Mouse (Mus musculus) heart, embryonic 12.5 days (tissue): ENCODE results near the gene Sik3. TPM values are rescaled to one million over a fixed set of nuclear protein-coding genes. Genes with fewer than 3 reads are reported as not detected.

Experiments used
- ATAC-seq: fragments of 200-750 bp; cut with Nextera tagmentation; 2 replicates; pipeline ENCODE4 v1.8.0; 2017; ENCODE audit warnings: moderate TSS enrichment, moderate library complexity; ENCODE audit not compliant: insufficient number of reproducible peaks, low FRiP score
- H3K27ac ChIP-seq: fragments of 300-500 bp; sonication (generic); 2 replicates; pipeline ENCODE4 v1.5.1; 2016; ENCODE audit warnings: mild to moderate bottlenecking, moderate library complexity; ENCODE audit not compliant: poor library complexity, severe bottlenecking
- H3K27me3 ChIP-seq: fragments of 300-500 bp; sonication (generic); replicated peaks from 2 replicates; pipeline ENCODE4 v1.6.1; 2016; ENCODE audit warnings: mild to moderate bottlenecking, moderate library complexity
- H3K36me3 ChIP-seq: fragments of 300-500 bp; sonication (generic); 2 replicates; pipeline ENCODE4 v1.6.1; 2016; ENCODE audit warnings: mild to moderate bottlenecking, moderate library complexity
- H3K4me1 ChIP-seq: fragments of 300-500 bp; sonication (generic); replicated peaks from 2 replicates; pipeline ENCODE4 v1.6.1; 2016; ENCODE audit warnings: mild to moderate bottlenecking
- H3K4me2 ChIP-seq: fragments of 300-500 bp; sonication (generic); 2 replicates; pipeline ENCODE4 v1.6.1; 2016; ENCODE audit warnings: mild to moderate bottlenecking, moderate library complexity
- H3K4me3 ChIP-seq: fragments of 300-500 bp; sonication (generic); 2 replicates; pipeline ENCODE4 v1.5.1; 2016; ENCODE audit warnings: mild to moderate bottlenecking
- H3K9ac ChIP-seq: fragments of 300-500 bp; sonication (generic); 2 replicates; pipeline ENCODE4 v1.6.1; 2016; ENCODE audit warnings: mild to moderate bottlenecking, moderate library complexity
- H3K9me3 ChIP-seq: fragments of 300-500 bp; sonication (generic); replicated peaks from 2 replicates; pipeline ENCODE4 v1.6.1; 2016; ENCODE audit warnings: mild to moderate bottlenecking, moderate library complexity
- WGBS: fragments of 180-500 bp; shearing (Covaris S2); methylation state at CpG from one replicate; pipeline ENCODE4 v1.1.7; 2016; 5-methylcytosine and 5-hydroxymethylcytosine counted together
- polyA plus RNA-seq: library from polyadenylated mRNA; unstranded; fragments of >200 nt; fragmentation: Nextera tagmentation; extraction: Ambion mirVana; gene quantifications from 2 replicates; pipeline ENCODE4 v1.2.1, GENCODE M21; 2016

Sik3 gene
- polyA plus RNA-seq, 1 experiment from 2014 or later = 13.9 TPM

DNA sequence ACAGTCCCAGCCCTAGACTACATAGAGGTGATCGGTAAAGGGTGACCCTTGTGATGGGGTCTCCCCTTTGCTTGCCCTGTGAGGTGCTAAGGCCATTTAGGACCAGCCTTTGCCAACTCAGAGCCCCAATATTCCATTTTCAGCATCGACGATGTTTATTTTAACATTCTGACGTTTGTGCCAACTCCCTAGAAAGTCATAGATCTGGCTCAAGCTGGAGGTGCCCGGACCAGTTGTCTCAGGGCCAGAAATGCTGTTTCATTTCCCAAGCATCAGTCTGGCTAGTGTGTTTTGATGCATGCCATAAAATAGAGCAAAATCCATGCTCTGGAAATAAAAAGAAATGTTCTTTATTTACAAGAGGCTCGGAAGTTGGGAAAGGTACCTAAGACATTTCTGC, 5.7 kb downstream of the Sik3 start:
- H3K36me3 ChIP-seq = peaks cover 15% of the 10 kb centered on the region
- H3K4me3 ChIP-seq = no peak overlapping the region
- H3K4me2 ChIP-seq = no peak overlapping the region
- H3K9me3 ChIP-seq = no peaks in the 10 kb centered on the region
- H3K27me3 ChIP-seq = no peaks in the 10 kb centered on the region
- no peak overlapping the region for H3K9ac ChIP-seq
- ATAC-seq = no peak
- 86% methylated on average over 6 of the region's 6 CpGs for WGBS
- peaks cover 46% of the 10 kb centered on the region for H3K4me1 ChIP-seq
- H3K27ac ChIP-seq = no peak overlapping the region

DNA sequence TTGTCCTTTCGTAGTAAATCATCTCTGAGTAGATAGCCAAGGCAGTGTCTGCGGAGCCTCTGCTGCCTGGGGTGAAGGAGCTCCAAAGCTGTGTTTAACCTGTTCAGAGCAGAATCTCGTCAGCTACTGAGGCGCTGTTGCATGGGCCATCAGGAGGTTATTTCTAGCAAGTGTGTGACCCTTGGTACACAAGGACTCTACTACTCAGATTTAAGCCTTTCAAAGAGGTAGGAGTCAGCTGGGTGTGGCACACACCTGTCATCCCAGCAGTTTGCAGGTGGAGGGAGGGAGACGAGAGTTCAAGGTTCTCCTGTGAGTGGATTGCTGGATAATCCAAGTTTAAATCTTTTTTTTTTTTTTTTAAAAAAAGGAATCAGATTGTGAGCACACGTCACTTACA, 7.4 kb downstream of the Sik3 start:
- no peak overlapping the region for H3K4me2 ChIP-seq
- ATAC-seq = no peak
- 74% methylated on average over 6 of the region's 6 CpGs for WGBS
- H3K4me1 ChIP-seq = peaks cover 31% of the 10 kb centered on the region
- no peak overlapping the region for H3K4me3 ChIP-seq
- H3K9ac ChIP-seq = no peak overlapping the region
- H3K27me3 ChIP-seq = no peaks in the 10 kb centered on the region
- H3K9me3 ChIP-seq = no peaks in the 10 kb centered on the region
- H3K36me3 ChIP-seq = peaks cover 15% of the 10 kb centered on the region
- H3K27ac ChIP-seq = no peak overlapping the region

DNA sequence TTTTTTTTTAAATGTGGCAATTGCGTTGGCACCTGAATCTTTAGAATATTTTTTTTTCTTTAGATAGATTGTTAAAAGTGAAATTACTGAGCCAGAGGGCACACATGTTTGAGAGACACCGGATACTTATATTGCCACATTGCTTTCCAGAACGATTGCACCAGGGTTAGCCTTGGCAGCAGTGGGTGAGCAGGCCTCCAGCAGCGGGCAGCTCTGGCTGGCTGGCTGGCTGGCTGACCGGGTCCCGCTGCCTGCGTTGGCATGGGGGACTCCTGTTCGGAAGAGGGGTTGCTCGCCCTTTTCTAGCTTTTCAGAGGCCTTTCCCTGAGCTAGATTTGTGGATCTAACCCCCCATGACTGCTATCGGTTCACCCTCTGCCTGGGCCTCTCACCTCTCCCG, 11.0 kb downstream of the Sik3 start:
- no peak overlapping the region for H3K4me3 ChIP-seq
- H3K9ac ChIP-seq = no peak overlapping the region
- no peaks in the 10 kb centered on the region for H3K27me3 ChIP-seq
- no peak overlapping the region for H3K4me2 ChIP-seq
- 92% methylated on average over 11 of the region's 11 CpGs for WGBS
- no peak overlapping the region for H3K27ac ChIP-seq
- no peaks in the 10 kb centered on the region for H3K9me3 ChIP-seq
- peaks cover 16% of the 10 kb centered on the region; the same call in 1 of the 2 replicates for H3K4me1 ChIP-seq
- ATAC-seq = no peak
- peaks cover 11% of the 10 kb centered on the region for H3K36me3 ChIP-seq

DNA sequence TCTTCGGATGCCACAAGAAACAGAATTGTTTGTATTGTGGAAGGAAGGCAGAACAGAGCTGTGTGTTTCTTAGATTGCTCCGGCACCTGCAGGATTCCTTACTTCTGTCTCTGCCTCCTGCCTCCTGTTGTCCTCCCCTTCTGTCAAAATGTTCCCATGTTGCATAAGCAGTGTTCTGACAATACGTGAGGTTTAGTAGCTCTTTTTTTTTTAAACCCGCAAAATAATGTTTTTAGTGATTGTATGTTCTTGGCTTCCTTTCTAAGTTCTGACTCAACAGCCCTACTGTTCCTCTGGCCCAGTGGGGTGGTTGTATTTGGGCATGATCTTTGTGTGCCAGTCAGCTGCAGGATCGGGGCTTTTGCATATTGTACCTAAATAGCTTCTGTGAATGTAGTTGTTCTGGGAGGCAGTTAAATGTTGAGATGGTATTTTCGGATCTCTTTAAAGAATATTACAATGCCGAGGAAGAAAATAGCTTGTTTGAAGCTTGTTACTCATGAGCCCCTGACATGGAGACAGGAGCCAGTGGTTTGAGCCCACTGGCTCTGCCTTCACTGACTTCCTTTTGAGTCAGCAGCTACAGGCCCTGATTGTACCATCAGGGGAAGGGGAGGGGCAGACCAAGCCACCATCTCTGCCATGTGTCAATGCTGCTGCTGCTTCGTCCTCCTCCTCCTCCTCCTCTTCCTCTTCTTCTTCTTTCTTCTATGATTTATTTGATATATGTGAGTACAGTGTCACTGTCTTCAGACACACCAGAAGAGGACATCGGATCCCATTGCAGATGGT, 13.6 kb downstream of the Sik3 start:
- no peaks in the 10 kb centered on the region for H3K27me3 ChIP-seq
- no peak overlapping the region for H3K9ac ChIP-seq
- no peak overlapping the region for H3K4me2 ChIP-seq
- no peak overlapping the region for H3K4me3 ChIP-seq
- H3K4me1 ChIP-seq = peaks cover 21% of the 10 kb centered on the region
- 90% methylated on average over 9 of the region's 9 CpGs for whole genome bisulfite sequencing
- no peak for ATAC-seq
- no peaks in the 10 kb centered on the region for H3K9me3 ChIP-seq
- no peak overlapping the region for H3K27ac ChIP-seq
- no peaks in the 10 kb centered on the region; the same call in none of the 2 replicates for H3K36me3 ChIP-seq

DNA sequence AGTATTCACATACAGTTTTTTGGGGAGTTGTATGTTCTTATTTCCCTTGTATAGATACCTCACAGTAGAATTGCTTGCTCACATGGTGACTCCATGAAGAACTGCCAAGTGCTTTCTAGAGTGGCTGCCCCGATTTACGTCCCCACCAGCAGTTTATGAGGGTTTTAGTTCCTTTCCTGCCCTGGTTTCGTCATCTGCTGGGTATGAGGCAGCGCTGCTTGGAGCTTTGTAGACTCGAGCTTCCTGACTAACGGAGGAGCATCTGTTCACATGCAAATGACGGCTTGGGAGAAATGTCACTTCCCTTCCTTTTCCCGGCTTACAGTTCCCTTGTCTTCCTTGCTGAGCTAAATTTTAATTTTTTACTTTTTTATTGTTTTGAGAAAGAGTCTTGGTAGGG, 15.4 kb downstream of the Sik3 start:
- Histone ChIP-seq H3K4me1 (peaks cover 37% of the 10 kb centered on the region), H3K4me3 (no peak overlapping the region), H3K4me2 (no peak overlapping the region), H3K27ac (no peak overlapping the region), H3K9me3 (no peaks in the 10 kb centered on the region), H3K36me3 (no peaks in the 10 kb centered on the region; the same call in 1 of the 2 replicates), H3K27me3 (no peaks in the 10 kb centered on the region), H3K9ac (no peak overlapping the region)
- ATAC-seq = no peak
- 57% methylated on average over 8 of the region's 8 CpGs for WGBS

DNA sequence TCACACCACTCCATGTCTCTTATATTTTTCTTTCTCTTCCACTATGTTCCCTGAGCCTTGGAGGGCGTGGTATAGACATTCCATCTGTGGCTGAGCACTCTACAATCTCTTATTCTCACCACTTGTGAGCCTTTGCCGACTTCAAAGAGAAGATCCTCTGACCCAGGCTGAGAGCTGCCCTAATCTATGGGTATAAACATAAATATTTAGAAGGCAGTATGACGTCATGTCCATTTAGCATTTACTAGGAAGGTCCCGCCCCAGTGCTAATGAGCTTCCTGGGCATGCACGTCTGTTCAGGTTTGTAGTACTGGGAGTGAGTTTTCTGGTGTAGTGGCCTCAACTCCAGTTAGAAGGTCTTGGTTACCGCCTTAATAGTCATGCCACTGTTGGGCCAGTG, 16.9 kb downstream of the Sik3 start:
- H3K9me3 ChIP-seq = no peaks in the 10 kb centered on the region
- H3K27ac ChIP-seq = no peak overlapping the region
- H3K27me3 ChIP-seq = no peaks in the 10 kb centered on the region
- H3K4me1 ChIP-seq = peaks cover 47% of the 10 kb centered on the region
- no peak overlapping the region for H3K4me3 ChIP-seq
- no peak overlapping the region for H3K9ac ChIP-seq
- no peaks in the 10 kb centered on the region; the same call in 1 of the 2 replicates for H3K36me3 ChIP-seq
- no peak for ATAC-seq
- H3K4me2 ChIP-seq = no peak overlapping the region
- 68% methylated on average over 6 of the region's 6 CpGs for WGBS

DNA sequence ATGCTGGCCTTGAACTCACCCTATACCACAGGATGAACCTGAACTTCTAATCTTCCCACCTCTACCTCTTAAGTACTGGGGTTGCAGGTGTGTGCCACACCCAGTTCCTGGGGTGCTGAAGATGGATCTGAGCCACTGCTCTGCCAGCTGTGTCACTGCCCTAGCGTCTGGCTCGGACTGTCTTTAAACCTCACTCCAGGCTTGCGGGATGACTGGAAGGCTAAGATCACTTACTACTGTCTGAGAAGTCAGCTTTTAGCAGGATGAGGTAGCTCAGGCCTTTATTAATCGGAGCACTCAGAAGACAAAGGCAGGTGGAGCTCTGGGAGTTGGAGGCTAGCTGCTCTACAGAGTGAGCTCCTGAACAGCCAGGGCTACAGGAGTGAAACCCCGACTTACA, 17.6 kb downstream of the Sik3 start:
- ATAC-seq = no peak
- Histone ChIP-seq H3K27me3 (no peaks in the 10 kb centered on the region), H3K27ac (no peak overlapping the region), H3K4me1 (peaks cover 53% of the 10 kb centered on the region), H3K4me2 (no peak overlapping the region), H3K9ac (no peak overlapping the region), H3K9me3 (no peaks in the 10 kb centered on the region), H3K4me3 (no peak overlapping the region), H3K36me3 (no peaks in the 10 kb centered on the region; the same call in 1 of the 2 replicates)
- 86% methylated on average over 5 of the region's 5 CpGs for WGBS

DNA sequence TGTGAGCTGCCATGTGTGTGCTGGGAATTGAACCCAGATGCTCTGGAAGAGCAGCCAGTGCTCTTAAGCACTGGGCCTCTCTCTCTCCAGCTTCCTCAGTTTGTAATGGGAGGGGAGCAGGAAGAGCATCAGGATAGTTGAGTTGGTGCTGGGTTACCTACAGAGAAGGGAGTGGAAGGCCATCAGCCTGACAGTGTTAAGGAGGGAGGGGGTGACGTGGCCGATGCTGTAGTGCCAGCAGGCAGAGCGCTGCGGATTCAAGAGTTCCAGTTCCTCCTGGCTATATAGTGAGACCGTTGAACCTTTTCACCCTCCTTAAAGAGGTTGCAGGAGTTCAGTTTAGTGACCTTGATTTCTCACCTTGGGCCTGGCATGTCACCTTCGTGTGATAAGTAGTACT, 18.3 kb downstream of the Sik3 start:
- 59% methylated on average over 6 of the region's 6 CpGs for WGBS
- no peak overlapping the region for H3K4me3 ChIP-seq
- H3K9me3 ChIP-seq = no peaks in the 10 kb centered on the region
- H3K9ac ChIP-seq = no peak overlapping the region
- H3K4me1 ChIP-seq = peaks cover 58% of the 10 kb centered on the region
- no peak for ATAC-seq
- peak overlapping the region; percentile 70 for H3K27ac ChIP-seq
- no peak overlapping the region for H3K4me2 ChIP-seq
- H3K36me3 ChIP-seq = no peaks in the 10 kb centered on the region; the same call in 1 of the 2 replicates
- no peaks in the 10 kb centered on the region for H3K27me3 ChIP-seq

DNA sequence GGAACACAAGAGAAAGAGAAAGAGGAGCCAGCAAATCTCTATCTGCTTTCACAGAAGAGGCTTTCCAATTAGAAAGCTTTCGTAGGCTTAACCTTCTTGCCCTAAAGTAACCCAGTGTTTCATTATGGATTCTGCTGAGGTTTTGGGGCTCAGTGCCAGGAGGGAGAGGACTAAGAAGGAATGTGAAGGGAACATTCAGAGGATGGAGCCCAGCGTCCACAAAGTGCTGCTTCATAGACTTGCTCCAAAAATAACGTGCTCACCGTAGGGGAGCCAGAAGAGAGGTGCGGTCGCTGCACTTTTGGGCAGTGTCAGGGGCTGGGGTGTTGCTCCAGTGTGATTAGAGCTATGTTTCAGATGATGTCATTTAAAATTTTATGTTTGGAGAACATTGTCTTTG, 19.6 kb downstream of the Sik3 start:
- WGBS = 47% methylated on average over 6 of the region's 6 CpGs
- H3K36me3 ChIP-seq = no peaks in the 10 kb centered on the region; the same call in 1 of the 2 replicates
- ATAC-seq = no peak
- peaks cover 56% of the 10 kb centered on the region for H3K4me1 ChIP-seq
- H3K27me3 ChIP-seq = no peaks in the 10 kb centered on the region
- H3K4me2 ChIP-seq = no peak overlapping the region
- peak overlapping the region; percentile 10; the same call in 1 of the 2 replicates for H3K27ac ChIP-seq
- H3K9me3 ChIP-seq = no peaks in the 10 kb centered on the region
- no peak overlapping the region for H3K9ac ChIP-seq
- H3K4me3 ChIP-seq = no peak overlapping the region

DNA sequence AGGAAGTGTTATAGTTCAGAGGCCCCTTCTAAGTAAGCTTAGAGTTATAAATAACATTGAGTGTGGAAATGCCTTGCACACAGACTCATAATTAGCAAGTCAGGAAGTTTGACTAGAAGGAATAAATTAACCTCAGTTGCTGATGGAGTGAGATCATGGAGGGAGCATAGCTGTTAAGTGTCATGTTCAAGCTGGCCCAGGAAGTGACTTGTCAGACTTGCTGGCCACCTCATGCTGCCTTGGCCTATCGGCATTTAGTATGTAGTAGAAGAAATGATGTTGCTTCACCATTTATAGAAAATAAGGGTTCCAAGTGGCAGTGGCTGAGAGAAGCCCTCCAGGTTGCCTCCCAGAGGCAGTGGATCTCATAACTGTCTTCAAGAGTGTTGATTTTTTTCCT, 20.4 kb downstream of the Sik3 start:
- no peak for ATAC-seq
- no peaks in the 10 kb centered on the region for H3K9me3 ChIP-seq
- H3K4me3 ChIP-seq = no peak overlapping the region
- peaks cover 53% of the 10 kb centered on the region for H3K4me1 ChIP-seq
- H3K27me3 ChIP-seq = no peaks in the 10 kb centered on the region
- H3K27ac ChIP-seq = peak overlapping the region; percentile 40
- no peaks in the 10 kb centered on the region for H3K36me3 ChIP-seq
- no peak overlapping the region for H3K4me2 ChIP-seq
- 0 out of 2 replicates have a peak overlapping the region, but pooled peaks have one; percentile 19 for H3K9ac ChIP-seq
- WGBS = 60% methylated on average over 1 of the region's 1 CpGs

DNA sequence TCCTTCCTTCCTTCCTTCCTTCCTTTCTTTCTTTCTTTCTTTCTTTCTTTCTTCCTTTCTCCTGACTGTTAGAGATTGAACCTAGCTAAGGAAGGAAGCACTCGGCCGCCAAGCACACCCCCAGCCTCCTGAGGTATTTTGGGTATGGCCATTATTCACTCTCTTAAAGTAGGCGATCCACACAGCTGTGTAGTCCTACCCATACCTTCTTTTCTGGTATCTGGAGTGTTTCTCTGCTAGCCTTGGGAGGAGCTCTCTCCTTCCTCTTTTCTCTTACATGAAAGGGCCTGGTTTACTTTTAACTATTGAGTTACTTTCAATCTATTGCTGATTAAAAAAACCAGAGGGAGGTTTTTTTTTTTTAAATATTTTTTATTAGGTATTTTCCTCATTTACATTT, 21.2 kb downstream of the Sik3 start:
- H3K4me1 ChIP-seq = peaks cover 56% of the 10 kb centered on the region
- WGBS = 83% methylated on average over 3 of the region's 3 CpGs
- no peaks in the 10 kb centered on the region for H3K36me3 ChIP-seq

More for the DNA sequence above, 21.2 kb downstream of the Sik3 start:
- Histone ChIP-seq H3K27ac (no peak overlapping the region), H3K9ac (no peak overlapping the region), H3K4me2 (no peak overlapping the region), H3K9me3 (no peaks in the 10 kb centered on the region), H3K4me3 (no peak overlapping the region), H3K27me3 (no peaks in the 10 kb centered on the region)
- no peak for ATAC-seq
